Mouse (Mus musculus): ENCODE measurements around the gene Hlcs. TPM values are rescaled to one million over a fixed set of nuclear protein-coding genes. Genes with fewer than 3 reads are reported as not detected.

Gene Hlcs
- total RNA-seq, 2 experiments from 2014 or later: 15.7 to 16.1 TPM

DNA sequence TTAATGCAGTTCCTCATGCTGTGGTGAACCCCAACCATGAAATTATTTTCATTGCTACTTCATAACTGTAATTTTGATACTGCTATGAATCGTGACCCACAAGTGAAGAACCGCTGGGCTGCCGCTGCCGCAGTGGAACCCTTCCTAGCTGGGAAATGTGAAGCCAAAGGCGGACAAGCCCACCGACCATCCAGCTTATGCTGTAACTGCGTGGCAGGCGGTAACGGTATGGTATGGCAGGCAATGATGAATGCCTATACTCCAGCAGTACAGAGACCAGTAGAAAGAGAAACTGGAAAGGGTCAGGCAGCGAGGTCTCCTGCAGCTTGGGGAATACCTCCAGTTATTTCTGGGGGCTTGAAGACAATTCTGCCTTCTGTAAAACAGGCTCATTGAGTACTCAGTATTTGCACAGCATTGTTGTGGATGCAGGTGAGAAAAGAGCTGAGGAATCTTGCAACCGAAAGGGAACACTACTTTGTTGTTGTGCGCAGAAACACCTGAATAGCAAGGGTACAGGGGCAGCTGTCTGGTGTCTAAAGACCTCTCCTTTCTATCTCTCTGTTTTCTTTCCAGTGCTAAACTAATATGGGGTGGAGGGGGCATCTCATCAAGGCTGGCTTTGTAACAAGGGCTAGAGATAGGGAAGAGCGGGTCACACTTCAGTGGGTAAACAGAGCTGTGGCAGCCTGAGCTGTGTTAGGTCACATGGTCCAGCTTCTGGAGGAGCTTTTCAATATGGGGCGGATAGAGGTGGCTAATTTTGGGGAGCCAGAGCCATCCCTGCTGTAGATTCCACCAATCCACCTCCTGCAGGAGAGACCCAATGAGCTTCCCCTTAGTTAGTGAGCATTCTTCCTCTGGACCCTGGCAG, 224.3 kb downstream of the Hlcs start:
- intact Hi-C loops (cut with DNase I): no loop called here

DNA sequence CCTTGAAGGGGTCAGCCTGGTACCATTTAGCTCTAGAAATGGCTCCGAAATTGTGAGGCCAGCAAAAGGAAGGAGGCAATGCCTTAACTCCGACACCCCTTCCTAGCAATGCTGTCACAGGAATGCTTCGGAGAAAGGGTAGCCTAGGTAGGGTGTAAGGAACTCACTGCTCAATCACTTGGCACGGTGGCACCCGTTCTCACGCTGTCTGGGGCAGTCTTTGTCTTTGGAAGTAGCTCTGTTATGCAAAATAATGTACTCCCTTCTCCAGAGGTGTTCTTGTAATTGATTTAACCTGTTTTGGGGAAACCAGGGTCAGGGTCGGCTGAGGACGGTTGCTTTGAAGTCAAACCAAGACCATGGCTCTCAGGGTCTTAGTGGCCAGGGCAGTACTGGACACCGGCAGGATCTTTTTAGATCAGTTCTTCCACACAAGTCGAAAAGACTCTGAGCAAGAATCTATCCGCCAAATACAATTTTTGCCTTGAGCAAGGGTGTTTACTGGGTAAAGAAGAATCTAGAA, 225.1 kb downstream of the Hlcs start:
- intact Hi-C loops (cut with DNase I): no loop called here
- DNase-seq (ENCODE audit: low spot score in 2 of 2): no peak

More for the DNA sequence above, 224.3 kb downstream of the Hlcs start:
- no peak for DNase-seq (ENCODE audit: low spot score in 2 of 2)

DNA sequence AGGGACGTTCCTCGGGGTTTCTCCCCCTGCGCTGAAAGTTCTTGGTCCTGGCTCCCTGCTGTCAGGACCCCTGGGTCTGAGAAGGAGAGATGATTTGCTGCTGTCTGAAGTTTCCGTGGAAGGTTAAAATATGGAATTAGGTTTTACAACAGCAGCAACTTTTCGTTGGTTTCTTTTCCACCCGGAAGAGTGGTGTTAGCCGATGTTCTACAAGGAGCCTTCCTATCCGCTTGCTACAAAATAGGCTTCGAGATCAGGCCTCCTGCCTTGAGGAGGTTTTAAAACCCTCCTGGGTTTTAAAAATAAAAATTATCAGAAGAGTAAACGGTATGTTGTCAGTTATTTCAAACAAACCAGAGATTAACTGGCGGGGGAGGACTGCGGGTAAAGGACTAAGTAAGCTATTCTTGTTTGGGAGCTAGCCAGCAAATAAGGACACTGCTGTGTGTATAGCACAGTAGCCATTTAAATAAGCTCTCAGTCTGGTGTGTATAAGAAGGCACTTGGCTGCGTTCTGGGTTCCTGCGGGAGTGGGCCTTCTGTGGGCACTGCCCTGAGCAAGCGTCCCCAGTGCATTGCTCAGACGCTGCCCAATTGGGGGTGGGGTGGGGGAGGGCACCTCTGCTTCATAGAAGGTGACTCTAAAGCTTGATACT, 225.7 kb downstream of the Hlcs start:
- intact Hi-C loops (cut with DNase I): no loop called here

DNA sequence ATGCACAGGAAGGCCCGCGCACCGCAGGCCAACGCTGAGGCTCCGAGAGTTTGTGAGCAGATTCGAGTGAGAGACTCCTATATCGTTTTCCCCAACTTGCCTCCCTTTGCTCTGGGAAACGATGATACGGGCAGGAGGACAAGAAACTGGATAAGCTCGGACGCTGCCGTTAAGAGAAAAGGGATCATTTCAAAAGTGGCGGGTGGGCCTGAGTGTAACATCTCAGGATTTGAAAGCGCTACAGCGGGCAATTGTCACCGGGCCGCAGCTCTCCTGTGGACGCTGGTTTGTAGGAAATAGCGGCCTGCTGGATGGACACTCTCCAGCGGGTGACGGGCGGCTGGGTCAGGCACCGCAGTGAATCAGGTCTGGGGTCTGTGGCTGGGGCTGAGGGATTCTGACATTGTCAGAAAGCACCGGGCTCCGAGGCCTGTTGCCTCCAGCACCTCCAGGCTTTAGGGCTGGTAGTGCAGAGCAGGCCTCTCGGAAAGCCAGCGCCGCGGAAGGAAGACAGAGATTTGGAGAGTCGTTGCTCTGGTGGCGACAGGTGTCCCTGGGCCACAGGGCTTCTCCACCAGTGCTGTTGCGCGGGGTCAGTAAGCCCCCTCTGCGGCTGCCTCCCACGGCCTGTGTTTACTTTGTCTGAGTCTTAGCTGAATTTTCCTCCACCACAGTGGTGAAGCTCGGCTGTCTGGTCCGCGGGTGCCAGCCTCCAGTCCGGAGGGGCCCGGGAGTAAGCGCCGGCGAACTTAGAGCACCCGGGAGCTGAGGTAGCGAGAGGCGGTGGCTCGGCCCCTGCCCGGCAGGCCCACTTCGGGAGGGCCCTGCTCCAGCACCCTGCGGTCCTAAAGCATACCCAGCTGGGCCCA, 226.4 kb downstream of the Hlcs start:
- intact Hi-C loops (cut with DNase I): no loop called here
- DNase-seq (ENCODE audit: low spot score in 2 of 2): peak in 1 of 2 experiments; percentile 10

More for the DNA sequence above, 225.7 kb downstream of the Hlcs start:
- no peak for DNase-seq (ENCODE audit: low spot score in 2 of 2)

DNA sequence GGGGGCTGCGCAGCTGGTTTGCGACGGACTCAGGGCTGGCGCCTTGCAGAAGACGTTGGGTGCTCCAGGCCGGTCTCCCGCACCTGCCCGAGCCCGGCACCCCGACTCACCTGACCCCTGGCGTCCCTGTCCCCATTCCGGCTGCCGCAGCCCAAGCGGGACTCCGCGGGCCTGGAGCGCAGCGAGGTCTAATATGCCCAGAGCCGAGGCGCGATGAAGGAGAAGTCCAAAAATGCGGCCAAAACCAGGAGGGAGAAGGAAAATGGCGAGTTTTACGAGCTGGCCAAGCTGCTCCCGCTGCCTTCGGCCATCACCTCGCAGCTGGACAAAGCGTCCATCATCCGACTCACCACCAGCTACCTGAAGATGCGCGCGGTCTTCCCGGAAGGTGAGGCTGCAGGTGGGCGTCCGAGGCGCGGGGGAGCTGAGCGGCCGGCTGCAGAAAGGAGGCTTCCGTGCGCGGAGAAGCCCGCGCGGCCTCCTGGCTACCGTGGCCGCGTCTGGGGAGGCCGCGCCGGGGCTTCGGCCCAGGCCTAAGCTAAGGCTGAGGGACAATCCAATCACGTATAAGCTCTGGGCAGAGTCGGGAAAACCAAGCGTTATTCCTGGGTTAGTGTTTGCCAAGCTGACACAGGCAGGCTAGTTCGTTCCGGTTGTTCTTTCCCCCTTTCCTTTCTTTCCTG, 227.6 kb downstream of the Hlcs start:
- intact Hi-C loops (cut with DNase I): no loop called here
- DNase-seq (ENCODE audit: low spot score in 2 of 2): no peak

DNA sequence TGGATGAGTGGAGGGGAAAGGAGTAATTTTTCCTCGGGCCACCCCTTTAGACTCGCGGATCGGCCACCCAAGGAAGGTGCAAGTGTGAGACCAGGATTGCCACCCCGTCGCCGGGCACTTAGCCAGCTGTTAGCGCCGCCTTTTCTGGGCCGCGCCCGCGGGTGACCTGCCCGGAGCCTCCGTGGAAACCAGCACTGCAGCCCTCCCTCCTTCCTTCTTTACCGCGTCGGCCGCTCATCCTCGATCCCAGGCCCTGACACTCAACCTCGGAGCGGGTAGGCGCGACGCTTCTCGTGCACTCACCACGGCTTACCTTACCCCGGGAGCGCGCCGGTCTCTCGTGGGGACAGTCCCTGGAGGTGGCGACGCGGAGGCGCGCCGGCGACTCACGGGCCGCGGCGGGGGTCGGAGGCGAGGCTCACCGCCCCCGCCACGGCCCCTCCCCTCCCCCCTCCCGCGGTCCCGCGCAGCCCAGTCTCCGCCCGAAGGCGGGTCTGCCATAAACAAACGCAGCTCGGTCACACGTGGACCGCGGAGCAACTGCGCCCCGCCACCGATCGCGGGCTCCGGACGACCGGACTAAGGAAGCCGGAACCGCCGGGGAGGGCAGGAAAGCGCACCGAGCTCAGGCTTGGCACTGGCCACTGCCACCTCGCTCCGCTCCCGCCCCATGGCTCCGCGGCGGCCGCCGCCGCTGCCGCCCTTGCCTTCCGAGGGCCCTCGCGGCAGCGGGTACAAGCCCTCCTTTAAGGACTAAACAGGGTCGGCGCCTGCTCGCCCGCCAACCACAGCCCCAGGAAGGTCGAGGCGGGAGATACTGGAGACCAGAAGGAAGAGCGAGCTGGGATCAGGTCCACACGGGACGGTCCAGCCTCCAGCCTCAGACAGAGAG, 228.4 kb downstream of the Hlcs start, which contains the start of gene Sim2:
TSS of gene Sim2 (plus strand) at position 221 of the 892 bp plus-strand sequence.
- intact Hi-C loops (cut with DNase I): no loop called here
- no peak for DNase-seq (ENCODE audit: low spot score in 2 of 2)

DNA sequence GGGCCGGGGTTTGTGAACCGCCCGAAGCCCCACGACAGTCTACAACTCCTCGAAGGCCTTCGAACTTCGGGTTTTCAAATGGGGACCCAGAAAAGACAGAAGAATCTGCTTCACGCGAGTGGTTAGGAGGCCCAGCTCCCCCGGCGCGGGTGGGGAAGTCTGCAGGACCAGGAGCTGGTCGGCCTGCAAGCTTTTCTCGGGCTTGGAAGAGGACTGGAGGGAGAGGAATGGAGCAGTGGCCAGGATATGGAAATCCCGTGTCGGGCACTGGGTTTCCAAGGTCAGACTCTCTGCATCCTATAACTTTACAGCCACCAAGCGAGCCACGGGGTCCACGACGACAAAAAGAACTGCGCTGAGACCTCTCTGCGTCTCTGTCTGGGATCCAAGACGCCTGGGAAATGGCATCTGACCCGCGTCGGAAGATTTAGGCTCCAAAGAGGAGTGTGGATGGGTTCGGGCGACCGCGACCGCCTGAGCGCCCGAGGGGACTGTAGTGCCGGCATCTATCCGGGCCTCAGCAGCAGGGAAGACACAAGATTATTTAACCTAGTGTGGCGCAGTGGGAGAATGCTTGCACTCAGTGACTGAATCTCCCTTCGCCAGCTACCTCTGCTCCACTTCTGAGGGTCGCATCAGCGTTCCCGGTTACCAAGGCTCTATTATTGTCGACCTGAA, 229.4 kb downstream of the Hlcs start:
- intact Hi-C loops (cut with DNase I): no loop called here

DNA sequence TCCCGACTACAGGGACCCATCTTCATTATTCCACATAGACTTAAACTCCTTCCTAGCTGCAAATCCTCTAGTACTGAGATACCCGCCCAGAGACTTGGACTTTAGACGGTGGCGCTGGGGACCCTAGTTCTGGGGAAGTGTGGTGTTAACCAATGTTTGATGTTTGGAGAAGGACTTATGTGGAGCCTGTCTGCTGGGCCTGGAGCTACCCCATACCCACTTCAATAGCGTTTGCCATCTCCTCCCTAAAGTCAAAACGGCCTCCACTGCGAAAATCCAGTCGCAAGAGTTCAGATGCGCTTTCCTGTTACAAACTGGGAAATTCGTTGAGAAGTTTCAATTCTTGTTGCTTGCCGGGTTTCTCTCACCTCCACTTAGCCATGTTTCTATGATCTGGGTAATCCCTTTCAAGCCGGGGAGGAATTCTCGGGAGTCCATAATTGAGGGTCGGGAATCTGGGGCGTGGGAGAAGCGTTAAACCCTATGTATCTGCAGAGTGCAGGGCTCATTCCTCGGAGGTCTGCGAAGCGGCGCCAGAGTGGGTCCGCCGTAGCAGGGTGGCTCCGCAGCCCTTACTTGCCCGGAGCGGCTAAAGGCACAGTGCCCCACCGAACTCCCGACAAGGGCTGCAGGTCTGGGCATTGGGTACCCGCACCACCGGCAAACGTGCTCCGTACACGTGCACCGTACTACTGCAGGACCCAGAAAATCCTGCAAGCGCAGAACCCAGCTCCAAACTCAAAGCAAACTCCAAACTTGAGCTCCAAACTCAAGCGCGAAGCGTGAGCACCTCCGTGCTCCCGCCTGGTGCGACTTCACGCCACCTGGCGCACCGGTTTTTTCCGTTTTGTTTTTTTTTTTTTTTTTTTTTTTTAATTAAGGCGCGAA, 230.2 kb downstream of the Hlcs start:
- intact Hi-C loops (cut with DNase I): no loop called here
- no peak for DNase-seq (ENCODE audit: low spot score in 2 of 2)

More for the DNA sequence above, 229.4 kb downstream of the Hlcs start:
- no peak for DNase-seq (ENCODE audit: low spot score in 2 of 2)

DNA sequence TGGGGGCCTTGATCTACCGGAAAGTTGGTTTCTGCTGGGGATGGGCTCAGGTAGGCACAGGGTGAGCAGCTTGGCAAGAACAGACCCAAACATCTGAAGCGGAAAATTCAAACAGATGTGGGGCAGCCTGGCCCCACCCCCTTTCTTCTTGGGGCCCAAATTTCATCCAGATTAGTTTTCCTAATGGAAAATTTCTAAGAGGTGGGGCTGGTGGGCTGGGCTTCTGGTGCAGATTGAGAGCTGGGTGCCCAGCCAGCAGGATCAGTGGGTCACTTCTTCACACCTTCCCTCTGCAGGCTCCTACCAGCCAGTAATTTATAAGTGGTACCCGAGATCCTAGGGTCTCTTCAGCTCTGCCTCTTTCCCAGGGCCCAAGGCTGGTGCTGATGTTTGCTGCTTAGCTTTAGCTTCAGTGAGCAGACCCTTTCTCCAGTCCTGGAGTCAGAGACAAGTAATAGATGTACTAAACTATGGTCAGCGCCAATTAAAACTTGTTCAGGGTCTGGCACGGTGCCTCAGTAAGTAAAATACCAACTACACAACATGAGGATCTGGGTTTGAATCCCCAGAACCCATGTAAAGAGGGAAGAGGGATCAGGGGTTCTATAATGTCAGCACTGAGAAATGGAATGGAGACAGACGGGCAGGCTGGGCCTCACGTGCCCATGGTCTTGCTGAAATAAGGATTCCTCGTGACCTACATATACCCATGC, 231.2 kb downstream of the Hlcs start:
- intact Hi-C loops (cut with DNase I): no loop called here

DNA sequence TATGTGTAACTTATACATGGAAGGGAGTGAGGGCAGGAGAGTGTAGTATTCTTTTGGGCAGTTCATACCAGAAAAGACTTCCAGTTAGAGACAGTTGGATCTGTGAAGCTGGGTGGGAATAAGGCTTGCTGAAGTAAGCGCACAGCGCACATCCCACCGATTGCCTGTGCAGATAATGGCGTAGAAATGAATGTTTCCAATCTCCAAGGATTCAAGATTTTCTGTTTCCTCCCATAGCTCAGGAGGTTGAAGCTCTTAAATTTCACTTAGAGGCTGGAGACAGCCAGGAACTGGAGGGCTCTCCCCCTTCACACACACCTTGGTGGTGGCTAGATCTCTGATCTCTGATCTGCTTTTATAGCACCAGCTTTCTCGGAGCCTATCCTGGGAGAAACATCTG, 231.8 kb downstream of the Hlcs start:
- no peak for DNase-seq (ENCODE audit: low spot score in 2 of 2)
- intact Hi-C loops (cut with DNase I): no loop called here

More for the DNA sequence above, 231.2 kb downstream of the Hlcs start:
- DNase-seq (ENCODE audit: low spot score in 2 of 2): no peak

DNA sequence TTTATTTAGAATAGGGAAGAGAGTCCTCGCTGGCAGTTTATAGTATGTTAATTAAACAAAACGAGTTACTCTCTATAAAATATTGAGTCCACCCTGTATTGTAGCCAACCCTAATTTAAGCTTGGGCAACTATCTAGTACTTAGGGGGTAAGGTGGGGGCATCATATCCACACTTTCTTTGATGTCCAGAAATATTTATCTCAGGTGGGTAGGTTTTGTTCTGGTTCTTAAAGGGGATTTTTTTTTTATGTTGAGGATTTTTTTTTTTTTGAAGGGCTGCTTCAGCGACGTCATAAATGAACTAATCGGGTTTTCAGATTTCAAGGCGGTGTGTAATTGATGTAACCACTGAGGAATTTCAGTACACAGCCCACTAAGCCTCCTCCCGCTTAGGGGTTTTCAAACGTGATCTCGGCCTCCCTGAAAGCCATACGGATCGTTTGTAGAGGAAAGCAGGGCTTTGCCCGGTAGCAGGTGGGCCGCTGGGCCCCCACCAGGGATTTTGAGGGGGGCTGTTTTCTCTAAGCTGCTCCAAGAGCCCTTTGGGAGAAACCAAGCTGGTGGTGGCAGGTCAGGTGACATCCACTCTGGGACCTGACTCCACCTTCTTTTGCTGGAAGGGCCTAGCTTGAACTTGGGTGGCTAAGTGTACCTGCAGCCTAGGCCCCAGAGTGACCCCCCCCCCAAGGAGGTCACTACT, 233.4 kb downstream of the Hlcs start:
- intact Hi-C loops (cut with DNase I): no loop called here

DNA sequence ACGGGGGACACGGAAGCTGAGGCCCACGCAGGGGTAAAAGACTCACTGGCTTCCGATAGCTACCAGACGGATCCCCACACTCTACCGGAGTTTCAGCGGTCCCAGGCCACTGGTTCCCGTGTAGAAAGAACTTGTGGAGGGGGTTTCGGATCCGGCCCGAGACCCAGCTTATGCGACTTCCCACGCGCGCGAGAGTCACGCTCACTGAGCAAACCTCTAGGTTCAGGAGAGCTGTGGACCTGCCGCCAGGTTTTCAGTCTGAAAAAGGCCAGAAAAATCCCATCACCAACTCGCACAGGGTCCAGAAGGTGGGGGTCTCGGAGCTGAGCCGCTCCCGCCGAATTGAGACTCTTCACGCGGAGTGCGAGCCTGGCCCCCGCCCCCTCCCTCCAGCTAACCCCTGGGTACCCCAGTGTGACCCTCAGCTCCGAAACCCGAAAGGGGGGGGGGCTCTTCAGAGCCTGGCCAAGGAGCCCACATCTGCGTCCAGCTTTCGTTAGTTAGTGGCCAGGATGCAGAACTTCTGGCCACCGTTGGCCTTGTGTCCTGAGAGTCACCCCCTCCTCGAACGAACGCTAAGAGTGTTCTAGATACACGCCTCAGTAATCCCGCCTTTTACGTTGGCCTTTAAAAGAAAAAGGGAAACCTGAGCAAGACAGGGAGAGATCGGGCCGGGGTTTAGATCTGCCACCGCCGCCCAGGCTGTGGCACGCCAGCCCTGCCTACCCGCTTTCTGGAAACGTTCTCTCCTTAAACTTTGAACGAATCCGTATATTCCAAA, 234.1 kb downstream of the Hlcs start:
- intact Hi-C loops (cut with DNase I): no loop called here
- DNase-seq (ENCODE audit: low spot score in 2 of 2): no peak

More for the DNA sequence above, 233.4 kb downstream of the Hlcs start:
- DNase-seq (ENCODE audit: low spot score in 2 of 2): no peak

Measured in left cerebral cortex, postnatal 25 days (tissue).